Mouse (Mus musculus) forebrain, embryonic 12.5 days (tissue): ENCODE data around the gene Aspg. TPM values are rescaled to one million over a fixed set of nuclear protein-coding genes. Genes with fewer than 3 reads are reported as not detected.

Source experiments
- ATAC-seq: fragments of 200-750 bp; cut with Nextera tagmentation; 2 replicates; pipeline ENCODE4 v1.8.0; 2017; ENCODE audit warnings: moderate TSS enrichment; ENCODE audit not compliant: low FRiP score
- H3K27ac ChIP-seq: fragments of 300-500 bp; sonication (generic); 2 replicates; pipeline ENCODE4 v1.5.1; 2016; ENCODE audit warnings: mild to moderate bottlenecking
- H3K27me3 ChIP-seq: fragments of 300-500 bp; sonication (generic); 2 replicates; pipeline ENCODE4 v1.6.1; 2016; ENCODE audit warnings: mild to moderate bottlenecking
- H3K36me3 ChIP-seq: fragments of 300-500 bp; sonication (generic); replicated peaks from 2 replicates; pipeline ENCODE4 v1.6.1; 2016; ENCODE audit warnings: mild to moderate bottlenecking
- H3K4me1 ChIP-seq: fragments of 300-500 bp; sonication (generic); 2 replicates; pipeline ENCODE4 v1.6.1; 2016
- H3K4me2 ChIP-seq: fragments of 300-500 bp; sonication (generic); 2 replicates; pipeline ENCODE4 v1.6.1; 2016; ENCODE audit warnings: mild to moderate bottlenecking, moderate library complexity
- H3K4me3 ChIP-seq: fragments of 300-500 bp; sonication (generic); replicated peaks from 2 replicates; pipeline ENCODE4 v1.5.1; 2016; ENCODE audit warnings: mild to moderate bottlenecking
- H3K9ac ChIP-seq: fragments of 300-500 bp; sonication (generic); 2 replicates; pipeline ENCODE4 v1.6.1; 2016; ENCODE audit warnings: mild to moderate bottlenecking
- H3K9me3 ChIP-seq: fragments of 300-500 bp; sonication (generic); 2 replicates; pipeline ENCODE4 v1.6.1; 2016
- WGBS: fragments of 180-500 bp; shearing (Covaris S2); methylation state at CpG from one replicate; pipeline ENCODE4 v1.1.7; 2016; 5-methylcytosine and 5-hydroxymethylcytosine counted together
- polyA plus RNA-seq: library from polyadenylated mRNA; unstranded; fragments of >200 nt; fragmentation: Nextera tagmentation; extraction: Ambion mirVana; gene quantifications from 2 replicates; pipeline ENCODE4 v1.2.1, GENCODE M21; 2016

Gene Aspg
- polyA plus RNA-seq: 0.23 and 0.59 TPM in 2 replicates

DNA sequence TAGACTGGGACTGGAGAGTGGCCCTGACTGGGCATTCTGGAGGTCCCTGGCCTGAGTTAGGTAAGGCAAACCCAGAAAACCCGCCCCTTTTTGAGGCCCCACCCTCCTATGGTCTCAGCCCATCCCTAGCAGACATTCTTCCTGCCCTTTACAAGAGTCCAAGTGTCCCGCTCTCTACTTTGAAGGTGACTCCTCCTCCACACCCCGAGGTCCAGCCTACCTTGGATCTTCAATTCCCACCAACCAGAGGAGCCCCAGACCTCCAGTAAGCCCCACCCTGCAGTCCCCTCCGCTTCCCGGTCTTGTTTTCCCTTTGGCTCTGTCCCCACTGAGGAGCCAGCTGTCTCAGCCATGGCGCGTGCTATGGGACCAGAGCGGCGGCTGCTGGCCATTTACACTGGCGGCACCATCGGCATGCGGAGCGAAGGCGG is at the start of gene Aspg:
Aspg (plus strand) TSS at position 139 of the 431 bp plus-strand sequence.
- Histone ChIP-seq H3K4me1 (peaks cover 9% of the 10 kb centered on the region), H3K9me3 (no peaks in the 10 kb centered on the region), H3K4me3 (no peak within 1 kb of the TSS; the same call in 1 of the 2 replicates), H3K4me2 (peak within 1 kb of the TSS; percentile 34), H3K9ac (no peak within 1 kb of the TSS), H3K27me3 (peaks cover 26% of the 10 kb centered on the region), H3K36me3 (no peaks in the 10 kb centered on the region), H3K27ac (no peak within 1 kb of the TSS)
- ATAC-seq: no peak
- 2% methylated on average over 14 of the region's 14 CpGs for WGBS

DNA sequence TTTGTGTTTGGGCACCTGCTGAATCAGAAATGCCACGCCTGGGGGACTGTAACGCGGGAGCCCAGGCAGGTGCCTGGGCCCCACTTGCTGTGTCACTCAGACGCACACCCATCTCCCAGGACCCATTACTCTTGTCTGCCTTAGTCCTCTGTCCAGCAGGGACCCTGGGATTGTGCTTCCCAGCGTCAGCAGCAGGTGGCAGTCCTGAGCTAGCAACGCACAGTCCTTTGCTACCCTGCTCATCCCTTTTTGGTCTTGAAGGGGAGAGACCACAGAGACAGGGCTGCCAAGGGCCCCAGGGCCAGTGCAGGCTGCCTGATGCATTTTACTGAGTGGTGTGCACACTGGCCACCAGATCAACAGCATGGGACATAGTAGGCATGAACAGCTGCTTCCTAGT is 28.8 kb upstream of the Aspg start:
- WGBS: 11% methylated on average over 6 of the region's 6 CpGs
- no peak overlapping the region for H3K4me2 ChIP-seq
- 0 out of 2 replicates have a peak, but pooled peaks have one; percentile 61 for ATAC-seq

DNA sequence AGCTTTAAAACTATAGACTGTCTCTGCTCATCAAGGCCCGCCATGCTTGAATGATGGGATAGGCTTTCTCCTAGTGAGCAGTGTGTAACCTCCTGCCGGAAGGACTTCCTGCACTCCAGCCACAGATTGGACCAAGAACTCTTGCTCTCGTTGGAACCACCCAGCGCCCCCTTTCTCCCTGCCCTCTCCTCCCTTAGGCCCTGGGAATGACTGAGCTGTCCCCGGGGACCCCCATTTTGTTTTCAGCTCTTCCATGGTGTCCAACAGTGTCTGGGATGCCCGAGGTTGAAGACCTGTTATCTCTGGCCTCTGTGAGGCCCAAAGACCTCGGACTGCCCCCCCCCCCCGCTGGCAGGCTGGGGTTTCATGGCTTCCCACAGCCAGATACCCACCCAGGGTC is 26.6 kb upstream of the Aspg start:
- Histone ChIP-seq H3K9ac (no peak overlapping the region), H3K27me3 (no peaks in the 10 kb centered on the region), H3K9me3 (no peaks in the 10 kb centered on the region), H3K27ac (no peak overlapping the region), H3K4me3 (no peak overlapping the region), H3K36me3 (no peaks in the 10 kb centered on the region), H3K4me1 (no peaks in the 10 kb centered on the region), H3K4me2 (no peak overlapping the region)
- 65% methylated on average over 8 of the region's 8 CpGs for WGBS
- ATAC-seq: no peak

More for the DNA sequence above, 28.8 kb upstream of the Aspg start:
- Histone ChIP-seq H3K27ac (no peak overlapping the region), H3K36me3 (no peaks in the 10 kb centered on the region), H3K27me3 (no peaks in the 10 kb centered on the region), H3K9me3 (no peaks in the 10 kb centered on the region), H3K4me3 (no peak overlapping the region), H3K9ac (no peak overlapping the region), H3K4me1 (no peaks in the 10 kb centered on the region)

DNA sequence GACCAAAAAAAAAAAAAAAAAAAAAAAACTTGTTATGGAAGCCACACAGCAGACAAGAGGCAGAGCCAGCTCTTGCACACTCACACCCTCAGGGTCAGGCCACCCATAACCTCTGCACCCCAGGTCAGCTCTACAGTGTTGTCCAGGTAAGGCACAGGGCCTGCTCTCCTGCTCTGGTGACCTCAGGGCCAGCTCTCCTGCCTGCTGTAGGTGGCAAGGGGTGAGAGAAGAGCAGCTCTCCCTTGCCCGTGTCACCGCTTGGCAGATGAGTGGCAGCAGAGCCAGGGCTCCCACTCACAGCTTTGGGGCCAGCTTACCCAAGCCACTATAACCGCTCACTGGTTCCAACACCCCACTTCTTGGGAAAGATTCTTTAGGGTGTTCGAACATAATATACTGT is 25.6 kb upstream of the Aspg start:
- Histone ChIP-seq H3K4me1 (no peaks in the 10 kb centered on the region), H3K36me3 (no peaks in the 10 kb centered on the region), H3K9ac (no peak overlapping the region), H3K4me3 (no peak overlapping the region), H3K27me3 (no peaks in the 10 kb centered on the region), H3K4me2 (no peak overlapping the region), H3K9me3 (no peaks in the 10 kb centered on the region), H3K27ac (no peak overlapping the region)
- WGBS: 93% methylated on average over 4 of the region's 4 CpGs
- ATAC-seq: no peak

DNA sequence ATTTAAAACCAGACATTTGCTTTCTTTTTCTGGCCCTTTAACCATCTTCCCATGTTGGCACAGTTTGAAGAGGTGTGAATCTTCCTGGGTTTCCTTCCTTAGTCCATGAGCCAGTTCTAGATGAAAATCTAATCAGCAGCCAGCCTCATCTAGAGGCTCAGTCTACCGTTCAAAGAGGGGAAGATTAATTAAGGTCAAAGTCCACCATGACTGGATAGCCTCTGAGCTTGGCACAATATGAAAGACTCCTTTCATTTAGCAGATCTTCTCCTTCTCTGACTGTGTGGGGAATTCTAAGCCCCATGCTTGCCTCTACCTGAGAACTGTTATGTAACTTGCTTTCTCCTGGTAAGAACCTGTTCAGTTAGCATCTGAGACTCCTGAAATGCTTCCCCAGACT is 24.2 kb upstream of the Aspg start:
- Histone ChIP-seq H3K4me1 (no peaks in the 10 kb centered on the region), H3K4me2 (no peak overlapping the region), H3K9ac (no peak overlapping the region), H3K9me3 (no peaks in the 10 kb centered on the region), H3K27me3 (no peaks in the 10 kb centered on the region), H3K4me3 (no peak overlapping the region), H3K27ac (no peak overlapping the region), H3K36me3 (no peaks in the 10 kb centered on the region)
- WGBS: 65% methylated on average over 1 of the region's 1 CpGs
- ATAC-seq: no peak

DNA sequence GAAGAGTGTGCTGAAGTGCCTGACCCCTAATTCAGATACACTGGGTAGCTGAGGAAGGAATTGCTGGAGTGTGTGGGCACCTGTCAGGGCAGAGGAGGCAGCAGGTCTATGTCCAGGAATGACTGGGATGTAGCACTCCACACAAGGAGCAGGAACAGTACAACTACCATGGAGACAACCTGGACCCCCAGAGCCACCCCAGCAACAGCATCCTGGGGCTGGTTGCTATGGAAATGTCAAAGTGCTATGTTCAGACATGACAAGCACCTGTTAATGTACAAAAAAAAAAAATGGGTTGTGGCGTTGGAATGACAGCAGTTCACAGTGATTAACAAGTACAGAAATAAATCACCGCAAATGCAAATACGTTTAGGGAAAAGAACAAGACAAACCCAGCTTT is 20.2 kb upstream of the Aspg start:
- WGBS: 88% methylated on average over 3 of the region's 3 CpGs

DNA sequence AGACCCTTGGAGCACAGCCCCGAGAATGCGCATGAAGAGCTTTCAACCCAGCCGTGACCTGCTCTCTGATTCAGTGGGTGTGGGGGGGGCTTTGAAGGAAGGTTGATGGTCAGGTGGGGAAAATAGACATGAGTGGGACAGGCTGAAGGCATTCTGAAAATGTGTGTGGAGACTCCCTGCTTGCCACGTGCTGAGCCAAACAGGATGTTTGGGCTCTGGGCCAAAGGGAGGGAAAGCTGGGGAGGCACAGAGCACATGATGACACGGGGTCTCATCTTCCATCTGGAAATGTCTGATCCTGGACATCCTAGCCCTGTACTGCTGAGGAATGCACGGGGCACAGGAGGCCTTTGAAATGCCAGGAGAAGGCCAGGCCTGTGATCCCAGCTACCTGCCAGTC is 19.8 kb upstream of the Aspg start:
- Histone ChIP-seq H3K27me3 (peaks cover 11% of the 10 kb centered on the region), H3K27ac (no peak overlapping the region), H3K4me1 (no peaks in the 10 kb centered on the region), H3K36me3 (no peaks in the 10 kb centered on the region), H3K4me3 (no peak overlapping the region), H3K9me3 (no peaks in the 10 kb centered on the region), H3K9ac (no peak overlapping the region), H3K4me2 (no peak overlapping the region)
- no peak for ATAC-seq
- 82% methylated on average over 6 of the region's 6 CpGs for WGBS

More for the DNA sequence above, 20.2 kb upstream of the Aspg start:
- peaks cover 6% of the 10 kb centered on the region; the same call in 1 of the 2 replicates for H3K27me3 ChIP-seq
- no peaks in the 10 kb centered on the region for H3K9me3 ChIP-seq
- no peak overlapping the region for H3K9ac ChIP-seq
- no peak overlapping the region for H3K27ac ChIP-seq
- no peak overlapping the region for H3K4me2 ChIP-seq
- H3K4me3 ChIP-seq: no peak overlapping the region
- no peak for ATAC-seq
- no peaks in the 10 kb centered on the region for H3K4me1 ChIP-seq
- no peaks in the 10 kb centered on the region for H3K36me3 ChIP-seq

DNA sequence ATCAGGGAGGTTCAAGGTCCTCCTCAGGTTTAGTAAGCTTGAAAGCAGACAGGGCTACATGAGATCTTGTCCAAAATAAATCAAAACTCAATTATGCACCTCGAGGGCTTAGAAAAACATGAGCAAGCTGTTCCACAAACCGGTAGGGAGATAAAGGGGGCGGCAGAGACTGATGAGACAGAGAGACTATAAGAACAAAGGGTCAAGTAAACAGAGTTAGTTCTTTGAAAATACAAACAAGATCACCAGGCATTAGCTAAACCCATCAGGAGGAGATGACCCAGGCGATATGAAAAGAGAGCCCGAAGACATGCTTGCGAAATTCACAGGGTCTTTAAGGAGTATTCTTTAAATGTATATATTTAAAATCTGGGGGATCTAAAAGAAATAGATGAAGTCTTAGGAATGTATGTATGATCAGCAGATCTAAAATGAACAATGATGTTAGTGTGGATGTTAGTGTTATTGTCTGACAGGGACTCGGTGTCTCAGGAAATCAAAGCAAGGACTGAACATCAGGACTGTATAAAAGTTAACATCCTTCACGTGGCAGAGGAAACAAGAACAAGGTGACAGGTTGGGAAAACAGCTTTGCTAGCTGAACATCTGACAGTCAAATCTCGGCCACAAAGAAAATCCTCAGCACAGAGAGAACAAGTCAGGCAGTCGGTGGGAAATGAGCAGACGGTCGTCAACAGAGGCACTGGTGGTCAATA is 17.7 kb upstream of the Aspg start:
- Histone ChIP-seq H3K36me3 (no peaks in the 10 kb centered on the region), H3K9me3 (no peaks in the 10 kb centered on the region), H3K4me3 (no peak overlapping the region), H3K4me2 (no peak overlapping the region), H3K4me1 (no peaks in the 10 kb centered on the region), H3K9ac (no peak overlapping the region), H3K27ac (no peak overlapping the region), H3K27me3 (peaks cover 13% of the 10 kb centered on the region)
- 73% methylated on average over 12 of the region's 12 CpGs for WGBS
- ATAC-seq: no peak

DNA sequence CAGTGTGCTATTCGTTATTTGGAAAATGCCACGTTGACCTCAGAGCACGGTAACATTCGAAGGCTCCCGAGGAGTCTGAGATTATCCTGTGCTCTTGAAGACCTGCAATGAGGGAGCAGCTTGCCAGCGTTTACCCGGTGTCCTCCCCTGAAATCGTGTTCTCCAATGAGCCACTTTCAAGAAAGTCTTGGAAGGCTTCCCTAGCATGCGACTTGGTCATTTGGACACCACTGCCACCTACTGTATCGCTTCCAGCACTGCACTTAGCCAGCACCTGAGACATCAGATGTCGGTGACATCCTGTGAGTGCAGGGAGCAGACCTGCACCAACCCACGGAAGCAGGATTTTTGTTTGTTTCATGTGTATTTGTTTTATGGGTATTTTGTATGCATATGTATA is 15.4 kb upstream of the Aspg start:
- Histone ChIP-seq H3K4me3 (no peak overlapping the region), H3K27me3 (peaks cover 13% of the 10 kb centered on the region), H3K36me3 (no peaks in the 10 kb centered on the region), H3K9me3 (no peaks in the 10 kb centered on the region), H3K9ac (no peak overlapping the region), H3K27ac (no peak overlapping the region), H3K4me1 (no peaks in the 10 kb centered on the region), H3K4me2 (peak overlapping the region; percentile 26; the same call in 1 of the 2 replicates)
- peak; percentile 44; the same call in 1 of the 2 replicates for ATAC-seq
- WGBS: 8% methylated on average over 12 of the region's 12 CpGs

DNA sequence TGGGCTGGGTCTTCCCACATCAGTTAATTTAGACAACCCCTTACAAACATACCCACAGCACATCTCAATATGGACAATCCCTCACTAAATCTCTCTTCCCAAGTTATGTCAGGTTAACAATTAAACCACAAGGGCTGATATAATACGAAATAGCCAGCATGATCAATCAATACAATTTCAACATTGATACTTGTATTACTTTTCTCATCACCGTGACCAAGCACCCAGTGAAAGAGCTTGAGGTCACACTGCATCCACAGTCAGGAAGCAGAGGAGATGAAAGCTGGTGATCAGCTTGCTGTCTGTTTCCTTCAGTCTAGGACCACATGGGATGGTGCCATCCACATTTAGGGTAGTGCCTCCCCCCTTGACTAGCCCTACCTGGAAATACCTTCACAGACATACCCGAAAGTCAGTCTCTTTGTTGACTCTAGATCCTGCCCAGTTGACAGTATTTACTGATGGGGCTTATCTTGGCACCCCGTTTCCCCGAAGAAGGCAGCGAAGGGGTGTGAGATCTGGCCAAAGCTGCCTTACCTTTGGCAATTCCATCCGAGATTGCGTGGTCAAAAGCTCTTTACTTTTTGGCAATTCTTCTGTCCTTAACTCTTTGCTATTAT is 12.1 kb upstream of the Aspg start:
- 83% methylated on average over 8 of the region's 8 CpGs for WGBS
- Histone ChIP-seq H3K9me3 (no peaks in the 10 kb centered on the region), H3K4me1 (no peaks in the 10 kb centered on the region), H3K9ac (no peak overlapping the region), H3K4me2 (no peak overlapping the region), H3K36me3 (no peaks in the 10 kb centered on the region), H3K27ac (no peak overlapping the region), H3K4me3 (no peak overlapping the region), H3K27me3 (peaks cover 13% of the 10 kb centered on the region)
- no peak for ATAC-seq

DNA sequence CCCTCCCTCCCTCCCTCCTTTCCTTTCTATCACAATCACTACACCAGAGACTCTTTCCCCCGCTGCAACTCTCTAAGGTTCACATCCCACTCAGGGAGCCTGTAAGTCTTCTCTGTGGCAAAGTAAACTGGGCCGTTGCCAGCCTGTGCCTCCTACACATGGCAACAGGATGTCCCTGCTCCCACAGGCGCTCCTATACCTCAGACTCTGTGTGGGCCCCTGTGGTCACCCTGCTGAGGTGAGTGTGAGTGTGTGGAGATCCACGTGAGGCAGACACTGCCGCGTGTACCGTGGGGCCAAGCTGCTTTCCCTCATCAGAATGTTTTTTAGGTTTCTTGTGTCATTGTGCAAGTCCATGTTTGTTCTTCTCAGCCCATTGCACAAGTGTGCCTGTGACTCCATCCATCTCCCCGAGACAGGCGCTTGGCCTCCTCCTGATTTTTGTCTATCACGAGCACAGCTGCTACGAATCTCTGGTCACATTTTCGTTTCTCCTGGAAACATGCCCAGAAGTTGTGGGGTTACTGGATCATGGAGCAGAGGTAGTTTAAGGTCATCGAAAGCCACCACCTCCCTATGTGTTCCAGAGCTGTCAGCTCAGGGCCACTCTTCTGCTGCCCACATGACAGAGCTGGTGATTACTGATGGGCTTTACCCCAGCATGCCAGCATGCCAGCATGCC is 10.3 kb upstream of the Aspg start:
- Histone ChIP-seq H3K27me3 (peaks cover 7% of the 10 kb centered on the region; the same call in 1 of the 2 replicates), H3K4me2 (no peak overlapping the region), H3K27ac (no peak overlapping the region), H3K36me3 (no peaks in the 10 kb centered on the region), H3K9me3 (no peaks in the 10 kb centered on the region), H3K4me1 (no peaks in the 10 kb centered on the region), H3K9ac (no peak overlapping the region), H3K4me3 (no peak overlapping the region)
- ATAC-seq: no peak
- WGBS: 85% methylated on average over 13 of the region's 13 CpGs

DNA sequence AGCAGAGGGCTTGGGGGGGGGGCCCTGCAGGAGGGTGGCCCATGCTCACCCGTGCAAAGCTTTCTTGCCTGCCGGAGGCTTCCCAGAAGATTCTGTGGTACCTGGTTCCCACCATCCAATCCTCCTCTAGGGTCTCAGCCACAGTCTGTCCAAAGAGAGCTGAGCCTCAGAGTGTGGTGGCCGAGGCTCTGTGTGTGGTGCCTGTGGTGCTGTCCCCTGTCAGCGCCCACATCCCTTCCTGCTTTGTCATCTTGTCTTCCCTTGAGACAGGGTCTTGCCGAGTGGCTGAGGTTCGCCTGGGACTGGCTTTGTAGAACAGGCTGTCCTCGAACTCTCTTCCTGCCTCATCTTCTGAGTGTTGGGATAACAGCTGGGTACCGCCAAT is 9.8 kb upstream of the Aspg start:
- Histone ChIP-seq H3K36me3 (no peaks in the 10 kb centered on the region), H3K27me3 (peaks cover 2% of the 10 kb centered on the region; the same call in 1 of the 2 replicates), H3K4me3 (no peak overlapping the region), H3K9ac (no peak overlapping the region), H3K4me1 (no peaks in the 10 kb centered on the region), H3K9me3 (no peaks in the 10 kb centered on the region), H3K27ac (no peak overlapping the region), H3K4me2 (no peak overlapping the region)
- WGBS: 87% methylated on average over 8 of the region's 8 CpGs
- no peak for ATAC-seq
